ENCODE assay signal across 9 mouse cellular contexts in genomic region chr10:118121937-118122285, GRCm38 (mm10). TPM values are rescaled to one million over a fixed set of nuclear protein-coding genes. Genes with fewer than 3 reads are reported as not detected.
DNase-seq lines count a peak whose midpoint lies in the region; ATAC-seq and TF ChIP-seq lines count a peak whose summit lies in the region.
"Had no signal": no experiment of that assay in that cellular context is flagged by ENCODE, and none has a peak within 500 bp of the region (broad histone marks: within the 10 kb centered on the region; RNA-seq: fewer than 3 reads in every experiment).

No protein-coding gene starts in this region.

- peaks cover 13% of the 10 kb centered on the region; the same call in 1 of the 2 replicates for H3K27me3 ChIP-seq in kidney, embryonic 15.5 days
- H3K27me3 ChIP-seq in kidney, adult 2 months (replicated peaks; ENCODE audit: control insufficient read depth, insufficient read depth, low read length): no peaks in the 10 kb centered on the region
- no peaks in the 10 kb centered on the region for H3K27me3 ChIP-seq in thymus, adult 2 months (ENCODE audit: control insufficient read depth, insufficient read depth, low read length)

- DNase-seq in kidney, adult 2 months: no peak
- peak; percentile 90 for DNase-seq in R1 (ENCODE audit: low read depth, low spot score)
- DNase-seq in thymus, adult 2 months: peak; percentile 65
- no peak for DNase-seq in cerebellum, adult 8-10 months
- no peak for DNase-seq in lung, adult 18-20 months

- no peak for TF ChIP-seq POLR2A in kidney, adult 2 months (IDR thresholded peaks at IDR 0.05; ENCODE audit: low read depth, low read length)
- TF ChIP-seq POLR2A in thymus, adult 2 months (IDR thresholded peaks at IDR 0.05; ENCODE audit: control insufficient read depth, extremely low read depth, insufficient read depth, low read length, poor library complexity): no peak

- H3K4me2 ChIP-seq in kidney, embryonic 15.5 days: peak overlapping the region; percentile 39
- H3K4me2 ChIP-seq: liver, embryonic 15.5 days had no signal

- no peaks in the 10 kb centered on the region for H3K36me3 ChIP-seq in kidney, embryonic 15.5 days
- H3K36me3 ChIP-seq in kidney, adult 2 months (ENCODE audit: control insufficient read depth, insufficient read depth, low read length): no peaks in the 10 kb centered on the region
- no peaks in the 10 kb centered on the region for H3K36me3 ChIP-seq in thymus, adult 2 months (ENCODE audit: control insufficient read depth, insufficient read depth, low read length)
- H3K36me3 ChIP-seq: liver, embryonic 15.5 days had no signal

- H3K9me3 ChIP-seq in kidney, embryonic 15.5 days (replicated peaks): no peaks in the 10 kb centered on the region
- H3K9me3 ChIP-seq: liver, embryonic 15.5 days had no signal

- no peaks in the 10 kb centered on the region for H3K4me1 ChIP-seq in kidney, embryonic 15.5 days
- H3K4me1 ChIP-seq in kidney, adult 2 months (ENCODE audit: control insufficient read depth, insufficient read depth, low read length): peaks cover 3% of the 10 kb centered on the region; the same call in 1 of the 2 replicates
- H3K4me1 ChIP-seq in thymus, adult 2 months (replicated peaks; ENCODE audit: control insufficient read depth, insufficient read depth, low read length): peaks cover 17% of the 10 kb centered on the region
- H3K4me1 ChIP-seq: liver, embryonic 15.5 days had no signal

- no peak overlapping the region for H3K9ac ChIP-seq in kidney, embryonic 15.5 days
- H3K9ac ChIP-seq: liver, embryonic 15.5 days had no signal

- WGBS in kidney, embryonic 15.5 days: 54% methylated on average over 13 of the region's 13 CpGs
- WGBS in kidney, adult 2 months: 58% methylated on average over 13 of the region's 13 CpGs
- 7% methylated on average over 13 of the region's 13 CpGs for WGBS in thymus, adult 2 months

- no peak overlapping the region for H3K27ac ChIP-seq in kidney, embryonic 15.5 days
- no peak overlapping the region for H3K27ac ChIP-seq in kidney, adult 2 months (ENCODE audit: insufficient read depth, low read depth, low read length)
- no peak overlapping the region; the same call in 1 of the 2 replicates for H3K27ac ChIP-seq in thymus, adult 2 months (ENCODE audit: control insufficient read depth, insufficient read depth, low read length)
- H3K27ac ChIP-seq: liver, embryonic 15.5 days had no signal

- ATAC-seq in kidney, embryonic 15.5 days (replicated peaks; ENCODE audit: low FRiP score): no peak
- ATAC-seq in granulocyte monocyte progenitor cell, adult 5-6 weeks (replicated peaks; ENCODE audit: poor library complexity, severe bottlenecking): peak; percentile 36; the same call in 1 of the 2 replicates
- 0 out of 2 replicates have a peak, but pooled peaks have one; percentile 5 for ATAC-seq in megakaryocyte, adult 5-6 weeks (ENCODE audit: poor library complexity, severe bottlenecking)

- TF ChIP-seq CTCF in kidney, adult 2 months (conservative IDR thresholded peaks at IDR 0.05; ENCODE audit: insufficient read depth, insufficient read length, low read depth, low read length): no peak
- TF ChIP-seq CTCF in thymus, adult 2 months (IDR thresholded peaks at IDR 0.05; ENCODE audit: borderline replicate concordance, control insufficient read depth, extremely low read depth, insufficient read depth, low read length, poor library complexity): no peak

- H3K4me3 ChIP-seq in kidney, embryonic 15.5 days (replicated peaks): no peak overlapping the region
- H3K4me3 ChIP-seq in kidney, adult 2 months (ENCODE audit: insufficient read depth, low read depth, low read length): no peak overlapping the region
- no peak overlapping the region for H3K4me3 ChIP-seq in thymus, adult 2 months (ENCODE audit: control insufficient read depth, insufficient read depth, low read length)
- H3K4me3 ChIP-seq: liver, embryonic 15.5 days had no signal

RNA-seq across cellular contexts. Expression of gene Mdm1, which starts 19.7 kb away (rescaled TPM):
- polyA plus RNA-seq in kidney, embryonic 15.5 days (2015; fragmentation: Nextera tagmentation; extraction: Ambion mirVana): 29.3 and 29.8 TPM in 2 replicates
- 3.3 TPM in 2 replicates for polyA plus RNA-seq in kidney, adult 2 months (2012; rRNA removed)
- 11.8 and 13.8 TPM in 2 replicates for total RNA-seq in granulocyte monocyte progenitor cell, adult 5-6 weeks (2014; fragmentation: Nextera tagmentation)
- total RNA-seq in granulocyte monocyte progenitor cell, adult 5-6 weeks (2017): 33.8 and 47.5 TPM in 2 replicates
- total RNA-seq in megakaryocyte, adult 5-6 weeks (2015): 14.9 and 16.4 TPM in 2 replicates
- total RNA-seq in megakaryocyte, adult 5-6 weeks (2017): 21.1 and 49.6 TPM in 2 replicates
- polyA plus RNA-seq in thymus, adult 2 months (2012; rRNA removed): 23.3 and 34.8 TPM in 2 replicates

Comparison
In these comparisons a context has a peak if more than half of its experiments do, and no peak if none do; other contexts are left out.
1. DNase-seq: peak in R1 (single experiment) and thymus, adult 2 months (single experiment); none in kidney, adult 2 months (single experiment), cerebellum, adult 8-10 months (single experiment) and lung, adult 18-20 months (0 of 2).